ENCODE assay signal across 8 mouse cellular contexts in genomic region chr6:87981547-87982256, GRCm38 (mm10). TPM values are rescaled to one million over a fixed set of nuclear protein-coding genes. Genes with fewer than 3 reads are reported as not detected.
DNase-seq lines count a peak whose midpoint lies in the region; ATAC-seq and TF ChIP-seq lines count a peak whose summit lies in the region.

H1fx (minus strand) TSS chr6:87981637.

- H3K9ac ChIP-seq in forebrain, embryonic 13.5 days, result peak within 1 kb of the TSS; percentile 95
- H3K9ac ChIP-seq in lung, embryonic 14.5 days, result peak within 1 kb of the TSS; percentile 89

- peaks cover 21% of the 10 kb centered on the region for H3K4me1 ChIP-seq in forebrain, embryonic 13.5 days
- peaks cover 12% of the 10 kb centered on the region for H3K4me1 ChIP-seq in lung, embryonic 14.5 days (ENCODE audit: insufficient read depth)

- H3K27ac ChIP-seq in forebrain, embryonic 13.5 days, result peak within 1 kb of the TSS; percentile 97
- peak within 1 kb of the TSS; percentile 93 for H3K27ac ChIP-seq in lung, embryonic 14.5 days (ENCODE audit: low read depth)

- H3K36me3 ChIP-seq in forebrain, embryonic 13.5 days (ENCODE audit: poor library complexity, severe bottlenecking), result peaks cover 34% of the 10 kb centered on the region
- H3K36me3 ChIP-seq in lung, embryonic 14.5 days (ENCODE audit: insufficient read depth), result peaks cover 25% of the 10 kb centered on the region

- H3K9me3 ChIP-seq in forebrain, embryonic 13.5 days (replicated peaks), result no peaks in the 10 kb centered on the region
- H3K9me3 ChIP-seq in lung, embryonic 14.5 days (ENCODE audit: low read depth, low read length), result no peaks in the 10 kb centered on the region

- H3K4me3 ChIP-seq in forebrain, embryonic 13.5 days, result peak within 1 kb of the TSS; percentile 79
- peak within 1 kb of the TSS; percentile 93 for H3K4me3 ChIP-seq in lung, embryonic 14.5 days (ENCODE audit: low read depth, low read length)

- peak; percentile 36 for ATAC-seq in cerebellum, adult (ENCODE audit: insufficient number of reproducible peaks, low FRiP score, low TSS enrichment)
- peak; percentile 88 for ATAC-seq in forebrain, embryonic 13.5 days
- peak; percentile 82 for ATAC-seq in lung, embryonic 14.5 days (ENCODE audit: insufficient read depth)

- no peaks in the 10 kb centered on the region for H3K27me3 ChIP-seq in forebrain, embryonic 13.5 days
- no peaks in the 10 kb centered on the region for H3K27me3 ChIP-seq in lung, embryonic 14.5 days (ENCODE audit: insufficient read depth, low read length)

- DNase-seq in ES-CJ7 (ENCODE audit: low read depth, low spot score), result peak; percentile 81
- peak; percentile 80 to 86 for DNase-seq in heart, postnatal 10 days
- DNase-seq in layer of hippocampus, adult 8-10 months (ENCODE audit: low spot score in 2 of 2), result peak in 1 of 2 experiments; percentile 71
- DNase-seq in lung, embryonic 14.5 days, result peak; percentile 94
- DNase-seq in ovary, adult 18-20 months (ENCODE audit: low spot score), result peak; percentile 58
- DNase-seq in urinary bladder, postnatal 10 days (ENCODE audit: low spot score), result peak; percentile 36

- TF ChIP-seq CTCF in lung, embryonic 14.5 days (IDR thresholded peaks at IDR 0.05; ENCODE audit: low read depth), result peak; percentile 59

- under 1% methylated on average over 52 of the region's 55 CpGs for WGBS in forebrain, embryonic 13.5 days
- WGBS in lung, embryonic 14.5 days, result under 1% methylated on average over 39 of the region's 55 CpGs

- intact Hi-C loops in heart, postnatal 10 days (cut with DNase I), result loop anchor here (5.0 kb wide), 1 partner anchor 69 kb away; the partner anchor contains the start of gene Hmces

- peak within 1 kb of the TSS; percentile 82 for H3K4me2 ChIP-seq in forebrain, embryonic 13.5 days
- peak within 1 kb of the TSS; percentile 84 for H3K4me2 ChIP-seq in lung, embryonic 14.5 days

RNA-seq across cellular contexts. Expression of gene H1fx, which starts in this region (rescaled TPM):
- 29.4 and 34.9 TPM in 2 replicates for polyA plus RNA-seq in forebrain, embryonic 13.5 days (2015; fragmentation: Nextera tagmentation; extraction: Ambion mirVana)
- 10 to 100 TPM; 16.7 to 23.0 TPM for total RNA-seq in heart, postnatal 10 days (2021)
- total RNA-seq in layer of hippocampus, adult 8-10 months (2022), result 10 to 100 TPM; 42.8 to 52.9 (median 45.2) TPM
- polyA plus RNA-seq in lung, embryonic 14.5 days (2014; fragmentation: Nextera tagmentation; extraction: Ambion mirVana), result 62.9 and 74.4 TPM in 2 replicates

Comparison
In these comparisons a context has a peak if more than half of its experiments do, and no peak if none do; other contexts are left out.
1. ATAC-seq: peak in every context shown above with its lines; median percentile 88 in forebrain, embryonic 13.5 days; 82 in lung, embryonic 14.5 days; 36 in cerebellum, adult.